8 mouse cellular contexts compared by ENCODE assay signal in the genomic region with DNA sequence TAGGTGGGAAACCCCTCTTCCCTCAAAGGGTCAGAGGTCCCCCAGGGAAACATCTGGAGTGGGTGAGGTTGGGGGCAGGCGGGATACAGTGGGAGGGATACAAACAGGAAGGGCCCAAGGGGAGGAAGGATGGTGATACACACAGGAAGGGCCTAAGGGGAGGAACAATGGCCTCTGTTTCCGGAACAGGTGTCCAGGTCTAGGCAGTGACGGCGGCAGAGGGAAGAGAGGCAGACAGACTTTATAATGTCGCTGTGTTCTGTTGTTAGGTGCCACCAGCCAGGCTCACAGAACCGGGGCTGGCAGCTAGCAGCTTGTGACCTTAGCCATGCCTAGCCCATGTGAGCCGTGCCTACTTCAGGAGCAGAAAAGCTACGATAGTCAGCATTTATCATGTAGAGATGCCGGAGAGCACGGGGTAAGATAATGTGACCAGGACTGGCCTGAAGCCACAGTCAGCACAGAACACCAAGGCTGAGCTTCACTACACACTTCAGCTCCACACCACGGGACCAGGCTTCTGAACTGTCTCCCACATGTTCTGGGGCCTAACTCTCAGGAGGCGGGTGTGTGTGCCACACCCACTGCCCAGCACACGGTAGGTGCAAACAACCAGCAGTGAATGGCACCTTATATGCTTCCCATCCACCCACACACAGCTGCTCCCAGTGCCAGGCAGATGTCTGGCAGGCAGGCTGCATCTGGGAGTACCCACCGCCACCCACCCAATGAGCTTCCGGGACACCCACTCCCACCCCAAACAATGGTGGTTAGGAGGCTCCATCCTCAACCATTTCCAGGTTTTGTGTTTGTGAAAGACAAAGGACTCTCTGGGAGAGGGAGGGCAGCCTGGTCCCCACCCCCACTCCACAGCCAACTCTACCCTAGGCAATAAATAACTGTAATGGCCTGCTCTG. TPM values are rescaled to one million over a fixed set of nuclear protein-coding genes. Genes with fewer than 3 reads are reported as not detected.
DNase-seq lines count a peak whose midpoint lies in the region; ATAC-seq lines count a peak whose summit lies in the region.

No protein-coding gene starts in this region.

- peak overlapping the region; percentile 44; the same call in 1 of the 2 replicates for H3K27ac ChIP-seq in embryonic facial prominence, embryonic 15.5 days (replicated peaks)
- H3K27ac ChIP-seq in lung, embryonic 15.5 days = peak overlapping the region; percentile 79

- WGBS in embryonic facial prominence, embryonic 15.5 days = 56% methylated on average over 15 of the region's 15 CpGs
- WGBS in lung, embryonic 15.5 days = 64% methylated on average over 15 of the region's 15 CpGs

- ATAC-seq in embryonic facial prominence, embryonic 15.5 days (ENCODE audit: insufficient number of reproducible peaks, low FRiP score, low TSS enrichment, low read depth) = no peak
- peak; percentile 21; the same call in 1 of the 2 replicates for ATAC-seq in lung, embryonic 15.5 days (ENCODE audit: borderline replicate concordance, extremely low read depth, low FRiP score, low TSS enrichment)
- no peak for ATAC-seq in monocyte, adult 5-6 weeks (replicated peaks; ENCODE audit: insufficient number of reproducible peaks, low FRiP score, low TSS enrichment, poor library complexity, severe bottlenecking)

- no peaks in the 10 kb centered on the region for H3K27me3 ChIP-seq in embryonic facial prominence, embryonic 15.5 days
- H3K27me3 ChIP-seq in lung, embryonic 15.5 days = peaks cover 3% of the 10 kb centered on the region; the same call in 1 of the 2 replicates

- H3K9me3 ChIP-seq in embryonic facial prominence, embryonic 15.5 days (replicated peaks) = no peaks in the 10 kb centered on the region
- no peaks in the 10 kb centered on the region for H3K9me3 ChIP-seq in lung, embryonic 15.5 days

- no peak overlapping the region for H3K9ac ChIP-seq in embryonic facial prominence, embryonic 15.5 days
- no peak overlapping the region for H3K9ac ChIP-seq in lung, embryonic 15.5 days

- DNase-seq in spleen, postnatal 36 days (ENCODE audit: low spot score in 2 of 2) = peak; percentile 37 to 41
- DNase-seq in spleen, adult 18-20 months = no peak
- DNase-seq in kidney, adult 11 months = peak; percentile 78
- DNase-seq in thymus, postnatal 25 days = peak; percentile 48
- DNase-seq in gastrocnemius, postnatal 36 days = no peak

- peaks cover 20% of the 10 kb centered on the region; the same call in 1 of the 2 replicates for H3K36me3 ChIP-seq in embryonic facial prominence, embryonic 15.5 days
- H3K36me3 ChIP-seq in lung, embryonic 15.5 days = peaks cover 10% of the 10 kb centered on the region

- peaks cover 68% of the 10 kb centered on the region for H3K4me1 ChIP-seq in embryonic facial prominence, embryonic 15.5 days
- H3K4me1 ChIP-seq in lung, embryonic 15.5 days = peaks cover 52% of the 10 kb centered on the region

- H3K4me2 ChIP-seq in embryonic facial prominence, embryonic 15.5 days (replicated peaks) = peak overlapping the region; percentile 13; the same call in 1 of the 2 replicates
- H3K4me2 ChIP-seq in lung, embryonic 15.5 days = peak overlapping the region; percentile 92

- H3K4me3 ChIP-seq in embryonic facial prominence, embryonic 15.5 days (replicated peaks) = no peak overlapping the region
- H3K4me3 ChIP-seq in lung, embryonic 15.5 days = peak overlapping the region; percentile 20

- intact Hi-C loops in gastrocnemius, postnatal 36 days (cut with DNase I) = no loop called here

RNA-seq across cellular contexts. Expression of gene N4bp3, which starts 3.6 kb away (rescaled TPM):
- polyA plus RNA-seq in embryonic facial prominence, embryonic 15.5 days (2015; fragmentation: Nextera tagmentation; extraction: Ambion mirVana) = 41.0 and 45.4 TPM in 2 replicates
- 46.2 and 46.6 TPM in 2 replicates for polyA plus RNA-seq in lung, embryonic 15.5 days (2015; fragmentation: Nextera tagmentation; extraction: Ambion mirVana)
- 1.4 to 6.3 TPM (median 3.3 TPM) in 3 replicates for total RNA-seq in monocyte, adult 5-6 weeks (2017)
- 1 to 10 TPM; 3.3 to 6.0 TPM for total RNA-seq in gastrocnemius, postnatal 36 days (2021)

RNA-seq across cellular contexts. Expression of gene D930048N14Rik, which starts 3.7 kb away (rescaled TPM):
- 4.5 and 5.2 TPM in 2 replicates for polyA plus RNA-seq in embryonic facial prominence, embryonic 15.5 days (2015; fragmentation: Nextera tagmentation; extraction: Ambion mirVana)
- polyA plus RNA-seq in lung, embryonic 15.5 days (2015; fragmentation: Nextera tagmentation; extraction: Ambion mirVana) = 2.7 and 3.9 TPM in 2 replicates
- 0.43 to 2.0 TPM (median 0.57 TPM) in 3 replicates for total RNA-seq in monocyte, adult 5-6 weeks (2017)
- total RNA-seq in gastrocnemius, postnatal 36 days (2021) = under 1 TPM; 0.18 to 0.30 TPM

RNA-seq across cellular contexts. Expression of gene Rmnd5b, which starts 11.3 kb away (rescaled TPM):
- polyA plus RNA-seq in embryonic facial prominence, embryonic 15.5 days (2015; fragmentation: Nextera tagmentation; extraction: Ambion mirVana) = 53.1 and 55.1 TPM in 2 replicates
- 43.7 and 43.8 TPM in 2 replicates for polyA plus RNA-seq in lung, embryonic 15.5 days (2015; fragmentation: Nextera tagmentation; extraction: Ambion mirVana)
- 10.3 to 23.0 TPM (median 13.5 TPM) in 3 replicates for total RNA-seq in monocyte, adult 5-6 weeks (2017)
- 10 to 100 TPM in 1 of 2 experiments, 1 to 10 TPM in 1; 8.5 to 12.1 TPM for total RNA-seq in gastrocnemius, postnatal 36 days (2021)

RNA-seq across cellular contexts. Expression of gene Nhp2, which starts 27.5 kb away (rescaled TPM):
- 138 and 147 TPM in 2 replicates for polyA plus RNA-seq in embryonic facial prominence, embryonic 15.5 days (2015; fragmentation: Nextera tagmentation; extraction: Ambion mirVana)
- polyA plus RNA-seq in lung, embryonic 15.5 days (2015; fragmentation: Nextera tagmentation; extraction: Ambion mirVana) = 126 and 144 TPM in 2 replicates
- total RNA-seq in monocyte, adult 5-6 weeks (2017) = 25.0 to 37.2 TPM (median 27.0 TPM) in 3 replicates
- 10 to 100 TPM; 21.0 to 24.7 TPM for total RNA-seq in gastrocnemius, postnatal 36 days (2021)

RNA-seq across cellular contexts. Expression of gene Hnrnpab, which starts 40.4 kb away (rescaled TPM):
- polyA plus RNA-seq in embryonic facial prominence, embryonic 15.5 days (2015; fragmentation: Nextera tagmentation; extraction: Ambion mirVana) = 380 and 381 TPM in 2 replicates
- polyA plus RNA-seq in lung, embryonic 15.5 days (2015; fragmentation: Nextera tagmentation; extraction: Ambion mirVana) = 465 and 488 TPM in 2 replicates
- total RNA-seq in monocyte, adult 5-6 weeks (2017) = 353 to 398 TPM (median 355 TPM) in 3 replicates
- total RNA-seq in gastrocnemius, postnatal 36 days (2021) = 100 to 1,000 TPM in 1 of 2 experiments, 10 to 100 TPM in 1; 93.4 to 103 TPM

Comparison
In these comparisons a context has a peak if more than half of its experiments do, and no peak if none do; other contexts are left out.
1. DNase-seq: peak in spleen, postnatal 36 days (2 of 2), kidney, adult 11 months (single experiment) and thymus, postnatal 25 days (single experiment); none in spleen, adult 18-20 months (0 of 2) and gastrocnemius, postnatal 36 days (0 of 2).